Mouse (Mus musculus) mature B cell (primary cell): ENCODE measurements around the gene Tescl.

Experiments used
- in situ Hi-C: fragments of 300-500 bp; cut with MboI; formaldehyde crosslinking; loops from 2 replicates; pipeline ENCODE4 v1.14.3; 2019

Tescl gene

GRCm38 (mm10) chr7:24299823-24300481, 33.8 kb downstream of the Tescl start:
- in situ Hi-C loops, result no loop called here

DNA sequence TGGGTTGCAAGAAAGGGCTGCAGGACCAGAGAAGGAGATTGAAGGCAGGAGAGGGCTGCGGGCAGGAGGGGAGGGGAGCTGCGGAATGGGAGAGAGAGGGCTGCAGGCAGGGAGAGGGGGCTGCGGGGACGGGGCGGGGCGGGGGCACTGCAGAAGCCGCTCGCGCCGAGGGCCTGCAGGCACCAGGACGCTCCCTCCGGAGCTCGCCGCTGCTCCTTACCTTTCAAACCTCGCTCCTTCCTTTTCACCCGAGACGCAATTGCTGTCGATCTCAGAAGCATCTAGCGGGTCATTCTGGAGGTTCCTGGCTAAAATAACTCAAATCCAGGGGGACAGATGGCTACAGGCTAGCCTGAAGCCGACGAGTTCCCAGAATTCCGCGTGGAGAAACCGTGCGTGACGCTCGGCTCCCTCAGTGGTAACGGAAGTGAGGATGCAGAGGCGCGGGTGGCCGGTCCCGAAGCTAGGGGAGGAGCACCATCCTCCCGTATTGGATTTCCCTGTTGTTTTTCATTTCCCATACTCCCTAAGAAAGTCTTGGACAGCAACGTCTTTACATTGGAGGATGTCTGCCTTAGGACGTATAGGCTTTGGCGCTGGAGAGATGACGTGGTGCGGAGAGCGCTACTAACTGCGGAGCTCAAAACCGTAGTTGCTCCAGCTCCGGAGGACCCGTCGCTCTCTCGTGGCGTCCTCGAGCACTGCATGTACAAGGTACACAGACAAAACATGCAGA, 34.6 kb downstream of the Tescl start:
- in situ Hi-C loops, result no loop called here

- in situ Hi-C loops, result no loop called here
Observed at GRCm38 (mm10) chr7:24298635-24298972, 35.1 kb downstream of the Tescl start.

DNA sequence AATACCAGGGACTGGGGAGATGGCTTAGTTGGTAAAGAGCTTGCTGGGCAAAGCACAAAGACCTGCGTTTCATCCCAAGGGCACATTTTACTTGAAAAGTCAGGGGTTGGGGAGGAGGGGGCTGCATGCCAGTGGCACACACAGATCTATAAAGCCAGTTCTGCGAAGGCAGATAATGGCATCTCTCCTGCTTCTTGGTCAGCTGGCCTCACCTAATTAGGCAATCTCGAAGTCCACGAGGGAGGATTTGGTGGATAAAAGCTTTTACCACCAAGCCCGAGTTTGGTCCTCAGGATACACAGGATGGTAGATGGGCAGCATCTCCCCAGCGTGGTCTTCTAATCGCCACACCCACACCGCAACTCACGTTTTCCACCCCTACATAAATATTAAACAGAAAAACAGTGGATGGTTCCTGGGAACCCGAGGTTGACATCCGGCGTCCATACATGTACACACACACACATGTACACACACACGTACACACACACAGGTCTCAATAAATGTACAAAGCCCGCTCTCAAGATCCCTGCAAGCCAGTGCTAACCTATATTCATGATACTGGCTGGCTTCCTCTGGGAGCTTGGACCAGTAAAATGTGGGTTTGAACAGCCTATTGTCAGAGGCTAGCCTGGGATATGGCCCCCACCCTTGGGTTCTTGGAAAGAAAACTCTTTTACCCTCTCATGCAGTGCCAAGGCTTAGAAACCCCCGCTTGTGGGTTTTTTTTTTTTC, 36.2 kb downstream of the Tescl start:
- in situ Hi-C loops, result no loop called here

GRCm38 (mm10) chr7:24296386-24296785, 37.4 kb downstream of the Tescl start:
- in situ Hi-C loops, result no loop called here

GRCm38 (mm10) chr7:24295376-24295775, 38.4 kb downstream of the Tescl start:
- in situ Hi-C loops, result no loop called here

- in situ Hi-C loops, result no loop called here
Observed at GRCm38 (mm10) chr7:24294763-24295162, 39.0 kb downstream of the Tescl start.

GRCm38 (mm10) chr7:24293061-24293851, 40.5 kb downstream of the Tescl start:
- in situ Hi-C loops, result no loop called here

- in situ Hi-C loops, result no loop called here
Observed at GRCm38 (mm10) chr7:24291387-24292090, 42.2 kb downstream of the Tescl start.

GRCm38 (mm10) chr7:24290106-24290693, 43.5 kb downstream of the Tescl start:
- in situ Hi-C loops, result no loop called here

GRCm38 (mm10) chr7:24288512-24288911, 45.2 kb downstream of the Tescl start:
- in situ Hi-C loops, result no loop called here

GRCm38 (mm10) chr7:24287670-24288069, 46.1 kb downstream of the Tescl start:
- in situ Hi-C loops, result no loop called here

DNA sequence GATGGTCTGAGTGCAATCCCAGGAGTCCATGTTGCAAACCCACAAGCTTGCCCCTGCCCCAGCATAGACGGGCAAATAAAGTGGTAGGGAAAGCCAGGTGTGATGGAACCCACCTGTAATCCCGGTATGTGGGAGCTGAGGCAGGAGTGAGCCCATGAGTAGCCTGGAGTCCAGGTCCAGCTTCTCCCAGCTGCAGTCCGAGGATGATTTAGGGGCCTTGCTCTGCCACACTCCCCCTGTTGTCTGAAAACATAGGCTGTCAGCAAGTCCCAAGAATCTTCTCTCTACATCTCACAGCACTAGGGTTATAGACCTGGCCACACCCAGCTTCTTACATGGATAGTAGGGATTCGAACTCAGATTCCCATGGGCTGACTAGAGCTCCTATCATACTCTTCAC, 46.8 kb downstream of the Tescl start:
- in situ Hi-C loops, result no loop called here

DNA sequence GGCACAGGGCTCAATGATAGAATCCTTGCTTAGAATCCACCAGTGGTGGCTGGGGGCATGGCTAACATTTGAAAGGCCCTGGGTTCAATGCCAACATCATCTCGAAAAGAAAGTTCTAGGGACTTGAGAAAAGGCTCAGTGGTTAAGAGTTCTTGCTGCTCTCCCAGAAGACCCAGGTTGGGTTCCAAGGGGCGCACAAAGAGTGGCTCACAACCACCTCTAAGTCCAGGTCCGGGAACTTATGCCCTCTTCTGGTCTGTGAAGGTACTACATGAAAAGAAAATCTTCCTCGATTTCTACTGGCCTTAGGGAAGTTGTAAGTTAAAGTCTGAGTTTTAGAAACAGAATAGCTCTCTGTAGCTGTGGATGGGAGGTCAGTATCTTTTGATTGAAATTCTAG, 47.6 kb downstream of the Tescl start:
- in situ Hi-C loops, result no loop called here
